Mouse (Mus musculus) bone marrow, adult 2 months (tissue): ENCODE data around the gene Dhx9.

Experiments used
- CTCF ChIP-seq: fragments of 200-500 bp; IDR thresholded peaks from 2 replicates; pipeline ENCODE4 v1.5.1; 2011; ENCODE audit warnings: low read length, control low read depth; ENCODE audit not compliant: control insufficient read depth, insufficient read depth
- POLR2A ChIP-seq: fragments of 200-500 bp; IDR thresholded peaks from 2 replicates; pipeline ENCODE4 v1.6.1; 2011; ENCODE audit warnings: low read depth, mild to moderate bottlenecking, control low read depth, low read length, borderline replicate concordance; ENCODE audit not compliant: control insufficient read depth

DNA sequence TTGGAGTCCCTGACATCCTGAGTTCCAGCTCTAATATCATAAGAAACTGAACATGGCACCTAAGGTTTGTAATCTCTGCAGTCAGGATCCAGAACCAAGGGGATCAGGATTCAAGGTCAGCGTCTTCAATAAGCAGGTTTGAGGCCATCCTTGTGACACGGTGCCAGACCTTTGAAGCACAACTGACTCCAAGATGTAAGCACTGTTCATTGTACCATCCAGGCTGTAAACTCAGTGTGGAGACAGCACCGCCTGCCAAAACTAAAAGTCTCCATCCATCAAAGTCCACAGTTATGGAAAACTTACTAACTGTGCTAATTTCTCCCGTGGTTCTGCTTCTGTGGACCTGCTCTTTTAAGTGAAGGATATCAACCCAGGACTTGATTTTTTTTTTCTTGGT lies 2.5 kb upstream of the Dhx9 start:
- TF ChIP-seq CTCF, result no peak
- no peak for TF ChIP-seq POLR2A
